Mouse (Mus musculus) A20 (cell line): ENCODE results near the gene Fpr2.
"Not testable (repeated sequence)": the region's sequence is repeated elsewhere in the genome, so short reads cannot be mapped to it uniquely, and the experiment has no call there.

Source experiments
- DNase-seq: peaks from one replicate; pipeline ENCODE4 v3.0.0-alpha.2; 2011; ENCODE audit warnings: low read depth, low spot score

Fpr2 gene

DNA sequence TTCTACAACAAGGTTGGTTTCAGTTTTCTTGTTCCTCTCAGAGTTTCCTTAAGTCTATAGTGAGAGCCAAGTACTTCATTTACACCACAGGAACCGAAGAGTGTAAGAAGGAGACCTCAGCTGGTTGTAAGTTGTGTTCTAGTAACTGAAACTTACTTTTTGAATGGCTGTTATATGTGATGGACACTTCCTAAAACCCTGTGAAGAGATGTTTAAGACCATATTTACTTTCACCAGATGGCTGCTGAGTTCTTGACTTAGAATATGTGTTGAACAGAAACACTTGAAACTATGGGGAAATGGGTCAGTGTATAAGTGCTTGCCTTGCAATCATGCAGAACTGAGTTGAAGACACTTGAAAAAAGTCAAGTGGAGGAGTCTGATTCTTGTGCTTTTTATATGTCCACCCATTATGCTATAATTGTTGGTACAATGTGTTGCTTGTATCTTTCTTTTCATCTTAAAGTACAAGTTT is at the start of gene Fpr2, which contains the start of gene Fpr3:
Fpr2 (plus strand) TSS at position 51 of the 475 bp plus-strand sequence.
Fpr3 (plus strand) TSS at position 79 of the 475 bp plus-strand sequence.
- no peak for DNase-seq

DNA sequence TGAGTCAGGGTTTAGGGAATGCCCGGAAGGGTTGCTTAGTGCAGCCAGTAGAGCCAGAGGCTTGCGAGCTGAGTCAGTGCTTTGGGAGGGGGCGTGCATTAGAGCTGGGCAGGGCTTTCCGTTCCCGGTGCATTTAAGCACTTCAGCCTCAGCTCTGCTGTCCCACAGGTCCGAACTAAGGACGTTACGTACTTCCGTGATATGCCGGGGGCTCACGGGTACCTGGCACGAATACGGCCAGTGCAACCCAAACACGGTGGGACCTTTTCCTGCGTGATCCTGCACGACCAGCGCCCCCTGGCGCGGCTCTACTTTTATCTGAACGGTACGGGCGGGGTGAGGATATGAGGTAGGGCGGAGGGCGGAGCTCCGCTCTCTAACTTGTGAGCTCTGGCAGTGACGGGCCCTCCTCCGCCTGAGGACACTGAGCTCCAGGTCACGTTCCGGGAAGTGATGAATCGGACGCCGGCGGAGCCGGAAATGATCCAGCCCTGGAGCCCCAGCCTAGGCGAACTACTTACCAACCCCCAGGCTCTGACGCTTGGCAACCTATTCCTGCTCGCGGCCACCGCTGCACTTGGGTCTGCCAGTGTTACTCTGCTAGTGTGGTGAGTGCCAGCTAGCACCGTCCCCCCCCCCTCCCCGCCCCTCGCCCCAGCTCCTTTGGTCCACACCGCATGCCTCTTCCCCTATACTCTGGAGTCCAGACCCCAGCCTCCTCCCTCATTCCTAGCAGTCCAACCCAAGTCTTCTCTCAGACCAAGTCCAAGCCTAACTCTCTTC is 49.5 kb upstream of the Fpr2 start:
- peak; percentile 96 for DNase-seq

DNA sequence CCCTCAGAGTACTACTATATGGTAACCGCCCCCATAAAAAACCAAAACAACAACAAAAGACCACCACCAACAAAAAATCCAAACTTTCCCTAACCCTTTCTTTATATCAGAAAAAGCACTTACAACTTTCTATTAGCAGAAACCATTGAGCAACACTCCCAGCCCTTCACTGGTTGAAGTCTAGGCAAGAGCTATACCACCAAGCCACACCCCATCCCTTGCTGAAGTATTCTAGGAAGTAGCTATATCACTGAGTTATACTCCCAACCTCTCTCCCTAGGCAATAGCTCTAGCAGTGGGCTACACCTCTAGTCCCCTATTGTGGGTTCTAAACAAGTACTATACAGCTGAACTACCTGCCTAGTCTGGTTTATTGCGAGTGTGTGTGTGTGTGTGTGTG is 48.3 kb upstream of the Fpr2 start:
- no peak for DNase-seq

DNA sequence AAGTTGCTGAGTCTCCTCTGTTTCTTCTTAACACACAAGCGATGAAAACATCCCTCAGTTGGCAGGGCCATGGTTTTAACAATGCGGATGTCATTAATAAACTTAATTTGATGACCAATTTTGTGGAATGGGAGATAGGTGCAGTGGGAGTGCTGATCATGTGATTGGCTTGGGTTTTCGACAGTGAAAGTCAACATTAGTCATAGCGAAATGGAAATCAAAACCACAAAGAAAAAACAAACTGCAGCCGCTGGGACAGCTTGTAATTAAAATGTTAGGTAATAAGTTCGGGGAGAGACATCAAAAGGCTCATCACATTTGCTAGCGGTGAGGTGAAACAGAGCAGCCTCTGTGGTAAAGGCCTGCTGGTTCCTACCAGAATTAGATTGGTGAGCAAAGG is 46.8 kb upstream of the Fpr2 start:
- no peak for DNase-seq

DNA sequence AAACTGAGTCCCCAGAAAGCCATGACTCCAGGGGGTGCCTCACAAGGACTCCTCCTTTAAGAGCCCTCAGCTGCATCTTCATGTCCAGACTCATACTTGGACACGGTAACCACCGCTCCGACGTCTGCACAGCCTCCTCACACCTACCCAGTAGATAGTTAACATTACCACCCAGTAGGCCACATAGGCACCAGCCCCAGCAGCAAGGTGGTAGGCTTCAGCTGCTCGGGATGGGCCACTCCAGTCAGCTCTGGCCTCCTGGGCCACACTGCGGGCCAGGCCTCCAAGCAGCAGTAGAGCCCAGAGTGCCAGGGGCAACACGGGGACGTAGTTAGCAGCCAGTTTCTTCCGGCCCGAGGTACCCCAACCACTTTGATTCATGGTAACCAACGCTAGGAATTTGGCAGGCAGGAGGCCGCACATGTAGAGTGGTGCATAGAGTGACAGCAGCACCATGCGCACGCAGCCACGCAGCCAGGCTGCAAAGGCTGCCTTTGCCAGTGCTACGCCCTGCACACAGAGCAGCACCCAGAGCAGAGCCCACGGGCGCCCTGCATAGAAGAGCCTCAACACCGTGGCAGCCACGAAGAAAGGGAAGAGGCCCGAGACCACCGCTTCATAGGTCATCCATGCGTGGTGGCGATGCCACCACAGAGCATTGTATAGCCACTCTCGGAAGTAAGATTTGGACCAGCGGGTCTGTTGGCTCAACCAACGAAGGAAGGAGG is 43.9 kb upstream of the Fpr2 start:
- no peak for DNase-seq

DNA sequence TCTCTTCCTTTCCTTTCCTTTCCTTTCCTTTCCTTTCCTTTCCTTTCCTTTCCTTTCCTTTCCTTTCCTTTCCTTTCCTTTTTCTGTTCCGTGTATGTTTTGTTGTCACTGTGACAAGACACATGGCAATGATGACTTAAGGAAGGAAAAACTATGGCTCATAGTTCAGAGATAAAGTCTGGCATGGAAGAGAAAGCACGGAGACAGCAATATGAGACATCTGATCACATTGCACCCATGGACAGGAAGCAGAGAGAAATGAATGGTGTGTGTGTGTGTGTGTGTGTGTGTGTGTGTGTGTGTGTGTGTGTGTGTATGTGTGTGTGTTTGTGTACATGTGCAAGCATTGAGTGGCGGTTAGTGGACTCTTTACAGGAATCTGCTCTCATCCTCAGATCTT is 43.0 kb upstream of the Fpr2 start:
- DNase-seq = not testable (repeated sequence)

DNA sequence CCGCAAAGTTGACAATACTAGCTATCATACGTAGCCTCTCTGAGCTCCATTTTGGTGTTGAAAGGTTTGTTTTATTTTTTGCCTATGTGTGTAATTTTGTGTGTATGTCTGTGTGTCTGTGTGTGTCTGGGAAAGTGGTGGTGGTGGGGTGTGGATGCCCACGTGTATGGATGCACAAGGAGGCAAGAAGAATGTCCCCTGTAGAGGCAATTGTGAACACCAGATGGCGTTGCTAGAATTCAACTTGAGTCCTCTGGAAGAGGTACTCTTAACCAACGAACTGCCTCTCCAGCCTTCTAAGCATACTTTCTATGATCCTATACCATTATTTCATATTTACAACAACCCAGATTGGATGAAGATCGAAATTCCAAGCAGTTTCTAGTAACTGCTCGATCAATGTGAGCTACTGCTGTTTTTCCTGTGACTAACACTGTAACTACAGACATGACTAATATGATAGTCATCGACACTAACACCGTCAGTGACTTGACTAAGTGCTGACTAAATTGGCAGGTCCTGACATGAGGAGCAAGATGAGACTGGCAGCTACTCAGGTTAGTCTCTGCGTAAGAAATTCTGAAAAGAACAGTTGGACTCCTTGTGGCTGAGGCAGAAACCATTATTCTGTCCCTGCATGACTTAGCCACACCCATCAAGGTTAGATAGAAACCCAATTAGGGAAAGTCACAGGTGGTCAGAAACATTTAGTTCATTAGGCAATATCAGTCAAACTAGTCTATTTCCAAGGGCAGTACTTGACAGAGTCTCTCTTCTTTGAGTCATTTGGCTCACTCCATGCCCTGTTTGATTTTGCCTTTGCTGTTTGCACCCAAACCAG is 42.2 kb upstream of the Fpr2 start:
- DNase-seq = peak; percentile 20

DNA sequence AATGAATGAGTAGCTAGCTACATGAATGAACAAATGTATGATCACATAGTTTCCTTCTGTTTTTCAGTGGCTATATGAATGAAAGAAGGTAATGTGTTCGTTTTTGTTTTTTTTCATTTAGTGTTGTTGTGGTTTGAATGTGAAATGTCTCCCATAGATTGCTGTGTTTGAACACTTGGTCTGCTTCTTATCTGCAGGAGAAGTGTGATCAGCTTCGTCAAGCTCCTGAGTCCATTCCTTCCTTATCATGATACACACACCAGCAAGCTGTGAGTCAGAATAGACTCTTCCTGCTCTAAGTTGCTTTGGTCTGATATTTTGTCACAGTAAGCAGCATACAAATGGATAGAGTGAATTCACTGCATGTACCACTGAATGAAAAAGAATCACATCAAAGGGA is 38.6 kb upstream of the Fpr2 start:
- DNase-seq = no peak

DNA sequence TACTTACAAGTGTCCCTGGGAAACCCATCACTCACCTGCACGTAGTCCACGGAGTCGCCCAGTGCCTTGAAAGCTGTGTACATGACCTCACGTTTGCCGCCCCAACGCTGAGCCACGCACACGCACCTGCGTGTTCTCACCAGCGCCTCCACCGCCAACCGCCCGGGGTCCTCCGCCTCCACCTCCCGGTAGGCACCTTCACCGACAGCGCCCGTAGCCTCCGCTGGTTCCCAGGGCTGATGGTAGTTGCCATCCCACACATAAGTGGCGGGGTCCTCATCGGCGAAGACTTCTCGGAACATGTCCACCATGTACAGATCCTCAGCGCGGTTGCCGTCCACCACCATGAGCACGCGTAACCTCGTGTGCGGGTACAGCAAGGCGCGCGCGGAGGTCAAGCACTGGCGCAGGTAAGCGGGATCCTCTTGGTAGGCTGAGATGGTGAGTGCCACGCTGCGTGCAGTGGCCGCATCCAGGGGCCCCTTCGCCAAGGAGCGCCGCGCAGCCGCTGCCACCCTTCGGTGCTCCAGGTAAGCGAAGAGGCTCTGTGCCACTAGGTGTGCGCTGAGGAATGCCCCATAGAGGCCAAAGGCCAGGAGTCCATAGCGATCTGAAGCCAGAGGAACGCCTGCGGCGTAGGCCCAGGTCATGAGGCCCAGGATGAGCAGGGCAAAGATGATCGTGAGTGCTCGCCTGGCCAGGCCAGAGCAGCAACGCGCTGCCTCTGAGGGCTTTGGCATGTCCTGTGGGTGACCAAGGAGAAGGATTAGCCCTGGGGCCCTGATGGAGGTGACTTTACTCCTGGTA is 37.5 kb upstream of the Fpr2 start:
- DNase-seq = no peak

DNA sequence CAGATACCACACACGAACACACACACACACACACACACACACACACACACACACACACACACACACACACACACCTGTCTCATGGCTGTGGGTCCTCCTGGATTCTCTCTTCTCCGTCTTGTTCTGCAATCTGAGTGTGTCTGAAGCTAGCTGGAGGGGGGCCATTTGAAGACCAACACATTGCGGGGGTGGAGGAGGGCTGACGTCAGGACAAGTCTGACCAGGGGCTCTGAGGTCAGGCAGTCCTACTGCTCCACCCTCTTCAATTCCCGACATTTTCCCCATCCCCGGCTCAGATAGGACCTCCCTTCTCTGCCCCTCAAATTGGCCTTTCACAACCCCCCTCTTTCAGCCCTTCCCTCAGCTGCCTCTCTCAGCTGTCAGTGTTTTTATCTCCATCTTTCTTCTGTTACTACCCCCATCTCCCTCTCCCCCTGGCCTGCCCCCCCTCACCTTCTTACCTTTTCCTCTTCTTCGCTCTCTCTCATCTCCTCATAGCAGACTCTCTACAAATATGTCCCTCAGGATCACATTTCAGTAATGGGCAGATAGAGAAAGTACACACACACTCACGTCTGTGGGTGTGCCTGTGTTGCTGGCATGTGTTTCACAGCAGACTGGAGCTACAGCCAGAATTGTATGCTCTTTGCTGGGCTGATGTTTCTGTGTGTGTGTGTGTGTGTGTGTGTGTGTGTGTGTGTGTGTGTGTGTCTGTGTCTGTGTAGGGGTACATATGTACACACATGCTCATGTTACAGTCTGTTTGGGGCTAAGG is 32.4 kb upstream of the Fpr2 start, which contains the start of gene Has1:
Has1 (minus strand) TSS at position 142 of the 775 bp plus-strand sequence.
- DNase-seq = no peak

DNA sequence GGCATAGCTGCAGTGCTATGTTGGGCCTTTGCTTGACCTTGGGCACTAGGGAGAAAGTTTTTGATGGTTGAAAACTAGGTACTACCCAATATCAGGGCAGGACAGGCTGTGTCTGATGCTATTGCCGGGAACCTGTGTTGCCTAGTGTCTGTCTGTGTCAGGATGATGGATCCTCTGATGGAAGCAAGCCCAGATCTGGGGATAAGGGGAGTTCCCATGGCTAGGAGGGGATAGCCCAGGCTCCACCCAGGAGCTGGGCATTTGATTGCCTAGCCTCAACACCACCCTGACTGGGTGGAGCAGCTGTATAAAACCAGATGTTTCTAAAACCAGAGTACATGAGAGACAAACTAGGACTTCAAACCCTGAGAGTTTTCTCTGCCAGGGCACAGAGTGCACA is 31.0 kb upstream of the Fpr2 start:
- DNase-seq = no peak

DNA sequence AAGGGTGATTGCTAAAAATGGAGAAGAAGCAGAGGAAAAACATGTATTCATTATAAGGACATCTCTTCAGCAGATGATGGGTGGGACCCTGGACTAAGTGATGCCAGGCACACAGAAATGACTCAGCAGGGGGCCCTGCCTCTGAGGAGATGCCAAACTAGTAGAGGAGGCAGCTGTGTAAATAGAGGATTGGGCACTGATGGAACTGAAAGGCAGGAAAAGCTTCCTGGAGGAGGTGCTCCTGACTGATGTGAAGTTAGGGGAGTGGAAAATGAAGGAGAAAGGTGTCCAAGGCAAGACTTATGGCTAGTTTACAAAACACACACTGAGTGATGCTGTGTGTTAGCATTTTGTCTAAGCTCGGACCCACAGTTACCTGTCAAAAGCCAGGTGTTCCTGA is 30.2 kb upstream of the Fpr2 start:
- no peak for DNase-seq

DNA sequence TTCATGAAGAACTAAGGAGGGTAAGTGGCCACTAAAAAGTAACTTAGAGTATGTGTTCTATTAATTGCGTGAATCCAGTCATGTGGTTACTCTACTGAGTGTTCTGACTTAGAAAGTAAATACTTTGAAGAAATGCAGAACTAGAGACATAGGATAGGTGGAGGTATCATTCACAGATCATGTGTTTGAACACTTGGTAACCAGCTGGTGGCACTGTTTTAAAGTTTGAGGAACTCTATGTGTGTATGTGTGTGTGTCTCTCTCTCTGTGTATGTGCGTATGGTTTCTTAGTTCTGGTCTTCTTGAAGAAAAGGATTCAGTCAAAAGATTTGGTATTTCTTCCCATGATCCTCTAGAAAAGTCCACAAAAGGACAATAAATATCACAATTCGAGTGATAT is 27.5 kb upstream of the Fpr2 start:
- peak; percentile 32 for DNase-seq

DNA sequence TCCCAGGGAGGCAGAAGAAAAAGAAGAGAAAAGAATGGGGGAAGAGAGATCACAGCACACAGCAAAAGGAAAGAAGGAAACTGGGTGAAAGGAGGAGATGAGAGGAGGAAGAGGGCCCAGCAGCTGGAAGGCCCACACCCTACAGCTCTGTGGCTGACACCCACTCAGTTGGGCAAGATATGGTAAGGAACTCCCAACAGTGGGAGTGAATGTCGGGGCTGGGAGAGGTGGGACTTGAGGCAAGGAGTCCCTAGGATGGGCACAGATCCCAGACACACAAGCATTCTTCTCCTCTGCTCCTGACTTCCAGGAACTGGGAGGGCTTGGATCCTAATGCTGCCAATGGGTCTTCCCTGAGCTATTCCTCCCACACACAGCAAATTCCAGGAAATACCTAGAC is 25.3 kb upstream of the Fpr2 start:
- DNase-seq = no peak

DNA sequence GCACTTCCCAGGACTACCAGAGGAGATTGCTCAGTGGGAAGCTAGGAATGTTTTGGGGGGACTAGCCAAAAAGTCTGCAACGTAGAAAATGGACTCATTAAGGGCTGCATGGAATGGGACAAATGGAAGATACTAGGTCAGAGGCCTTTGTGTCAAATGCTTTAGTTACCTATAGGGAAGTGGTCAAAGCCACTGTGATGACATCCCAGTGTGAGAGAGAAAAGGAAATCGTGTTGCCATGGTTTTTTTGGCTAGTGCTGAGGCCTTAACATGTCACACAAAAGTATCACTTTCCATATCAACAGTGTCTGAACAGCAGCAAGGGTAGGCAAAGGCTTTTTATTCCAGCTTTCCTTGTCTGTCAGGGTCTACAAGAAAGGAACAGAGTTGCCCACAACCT is 22.5 kb upstream of the Fpr2 start:
- DNase-seq = no peak

DNA sequence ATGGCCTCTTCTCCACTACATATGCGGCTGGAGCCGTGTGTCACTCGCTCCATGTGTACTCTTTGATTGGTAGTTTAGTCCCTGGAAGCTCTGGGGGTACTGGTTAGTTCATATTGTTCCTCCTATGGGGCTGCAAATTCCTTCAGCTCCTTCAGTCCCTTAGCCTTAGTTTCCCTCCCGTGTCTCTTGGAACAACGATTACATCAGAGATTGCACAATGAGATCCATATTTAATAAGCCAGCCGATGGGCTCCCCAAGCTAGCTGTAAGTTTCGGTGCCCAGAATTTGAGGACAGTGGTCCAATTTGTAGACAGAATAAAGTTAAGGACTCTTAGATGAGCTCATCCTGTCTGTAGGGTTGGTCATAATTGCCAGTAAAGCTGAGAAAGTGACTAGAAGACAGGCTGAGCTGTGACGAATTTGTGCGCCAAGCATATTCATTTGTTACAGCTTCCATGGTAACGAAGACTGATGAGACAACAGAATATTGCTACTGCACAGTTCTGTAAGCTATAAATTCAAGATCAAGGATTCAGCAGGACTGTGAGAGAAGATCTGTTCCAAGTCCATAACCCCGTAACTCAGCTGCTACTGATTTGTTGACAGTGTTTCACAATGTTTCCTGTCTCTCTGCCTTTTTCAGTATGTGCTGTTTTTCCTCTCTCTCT is 20.7 kb upstream of the Fpr2 start:
- no peak for DNase-seq

DNA sequence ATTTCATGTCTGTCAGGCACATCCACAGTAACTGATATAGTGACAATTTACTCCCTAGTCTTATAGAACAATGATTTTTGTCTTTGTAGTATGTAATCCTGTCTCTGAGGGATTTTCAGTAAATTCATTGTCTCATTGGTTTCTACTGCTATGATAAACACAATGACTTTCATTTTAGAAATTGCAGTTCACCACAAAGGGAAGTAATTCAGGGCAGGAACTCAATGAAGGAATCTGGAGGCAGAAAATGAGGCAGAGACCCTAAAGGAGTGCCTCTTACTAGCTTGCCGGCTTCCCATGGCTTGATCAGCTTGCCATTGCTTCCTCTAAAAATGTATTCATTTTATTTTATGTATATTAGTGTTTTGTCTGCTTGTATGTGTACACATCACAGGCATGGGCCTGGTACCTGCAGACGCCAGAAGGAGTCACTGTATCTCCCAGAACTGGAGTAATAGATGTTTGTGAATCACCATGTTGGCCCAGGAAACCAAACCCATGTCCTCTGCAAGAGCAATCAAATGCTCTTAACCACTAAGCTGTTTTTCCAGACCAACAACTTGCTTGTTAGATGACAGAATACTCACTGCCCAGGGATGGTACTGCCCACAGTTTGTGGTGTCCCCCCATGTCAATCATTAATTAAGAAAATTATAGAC is 16.6 kb upstream of the Fpr2 start:
- no peak for DNase-seq

DNA sequence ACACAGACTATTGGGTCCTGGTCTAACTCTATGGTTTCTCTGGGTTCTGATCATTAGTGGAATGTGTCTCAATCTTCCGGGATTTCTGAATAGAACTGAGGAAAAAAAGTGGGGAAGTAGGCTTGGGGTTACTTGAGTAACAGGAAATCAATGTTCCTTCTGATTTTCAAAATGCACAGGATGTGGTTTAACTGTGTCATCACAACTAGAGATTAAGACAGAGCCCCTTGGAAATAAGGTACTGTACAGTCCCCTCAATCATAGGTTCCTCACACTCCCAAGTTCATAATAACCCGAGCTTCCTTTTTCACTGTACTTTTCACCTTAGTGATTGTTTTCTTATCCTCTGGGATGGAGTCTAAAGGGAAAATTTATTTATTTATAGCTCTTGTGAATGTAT is 15.9 kb upstream of the Fpr2 start:
- DNase-seq = no peak

DNA sequence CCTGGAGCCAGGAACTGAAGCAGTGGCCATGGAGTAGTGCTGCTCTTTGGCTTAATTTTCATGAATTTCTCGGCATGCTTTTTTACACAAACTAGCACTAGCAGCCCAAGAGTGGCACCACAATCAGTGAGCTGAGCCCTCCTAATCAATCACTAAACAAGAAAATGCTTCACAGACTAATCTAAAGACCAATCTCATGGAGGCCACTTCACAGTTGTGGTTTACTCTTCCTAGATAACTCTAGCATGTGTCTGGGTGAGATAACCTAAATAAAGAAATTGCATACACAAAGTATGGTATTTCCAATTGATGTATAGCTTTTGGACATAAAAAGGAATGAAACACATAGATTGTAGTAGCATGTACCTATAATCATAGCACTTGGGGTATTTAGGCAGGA is 8.3 kb upstream of the Fpr2 start:
- no peak for DNase-seq
